Mouse (Mus musculus): Measurements from ENCODE around the gene Trim15.
"Not testable (repeated sequence)": the region's sequence is repeated elsewhere in the genome, so short reads cannot be mapped to it uniquely, and the experiment has no call there.

The Trim15 gene

GRCm38 (mm10) chr17:36832694-36833093 is 34.3 kb downstream of the Trim15 start:
- ATAC-seq (ENCODE audit: insufficient number of reproducible peaks, low FRiP score, low TSS enrichment): no peak

GRCm38 (mm10) chr17:36830470-36830869 is 36.5 kb downstream of the Trim15 start:
- no peak for ATAC-seq (ENCODE audit: insufficient number of reproducible peaks, low FRiP score, low TSS enrichment)

GRCm38 (mm10) chr17:36828488-36828887 is 38.5 kb downstream of the Trim15 start:
- no peak for ATAC-seq (ENCODE audit: insufficient number of reproducible peaks, low FRiP score, low TSS enrichment)

- not testable (repeated sequence) for ATAC-seq (ENCODE audit: insufficient number of reproducible peaks, low FRiP score, low TSS enrichment)
These were observed 41.0 kb downstream of the Trim15 start for GRCm38 (mm10) chr17:36826002-36826401.

- ATAC-seq (ENCODE audit: insufficient number of reproducible peaks, low FRiP score, low TSS enrichment): no peak
These were observed 41.5 kb downstream of the Trim15 start for GRCm38 (mm10) chr17:36825525-36825924.

- ATAC-seq (ENCODE audit: insufficient number of reproducible peaks, low FRiP score, low TSS enrichment): no peak
These were observed 43.0 kb downstream of the Trim15 start for GRCm38 (mm10) chr17:36824005-36824404.

GRCm38 (mm10) chr17:36811871-36812270 is 55.1 kb downstream of the Trim15 start, which contains the start of gene H2-M10.6:
TSS of gene H2-M10.6 (plus strand) at chr17:36812171.
- ATAC-seq (ENCODE audit: insufficient number of reproducible peaks, low FRiP score, low TSS enrichment): no peak
